Mouse (Mus musculus) ES-E14 (cell line): Measurements from ENCODE around the gene Ripply1.

ENCODE experiments used
- CHD2 ChIP-seq: IDR thresholded peaks from 2 replicates; pipeline ENCODE4 v1.6.1; 2014; ENCODE audit warnings: mild to moderate bottlenecking, low read depth, low read length, inconsistent platforms
- MAFK ChIP-seq: IDR thresholded peaks from 2 replicates; pipeline ENCODE4 v1.6.1; 2014; ENCODE audit warnings: mild to moderate bottlenecking, low read depth, low read length, inconsistent platforms; ENCODE audit not compliant: insufficient read depth

DNA sequence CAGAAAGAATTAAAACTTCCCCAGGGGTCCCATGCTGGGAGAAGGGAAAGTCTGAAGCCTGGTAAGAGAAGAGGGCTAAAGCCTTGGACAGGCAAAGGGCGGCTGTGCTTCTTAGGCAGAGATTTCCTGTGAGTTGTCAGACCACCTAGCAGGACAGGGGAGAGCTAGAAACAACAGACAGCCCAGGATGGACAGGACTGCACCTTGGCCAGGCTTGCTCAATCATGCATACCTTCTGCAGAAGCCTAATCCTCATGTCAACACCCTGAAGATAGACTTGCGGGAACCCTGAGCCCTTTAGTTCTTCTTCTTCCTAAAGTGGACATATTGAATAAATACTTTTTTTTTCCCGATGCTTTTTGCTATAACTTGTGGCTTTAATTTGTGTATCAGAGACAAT, 17.8 kb upstream of the Ripply1 start:
- TF ChIP-seq MAFK, result no peak
- no peak for TF ChIP-seq CHD2
